Mouse (Mus musculus): ENCODE data around the gene Lipa. TPM values are rescaled to one million over a fixed set of nuclear protein-coding genes. Genes with fewer than 3 reads are reported as not detected.

The Lipa gene
- total and polyA plus RNA-seq, 2 experiments from 2014 or later = 18.9 to 20.3 TPM

GRCm38 (mm10) chr19:34550205-34550533 lies 22.9 kb upstream of the Lipa start:
- no peak; the same call in 1 of the 2 replicates for ATAC-seq
- peak overlapping the region; percentile 25; the same call in 1 of the 2 replicates for H3K9ac ChIP-seq (replicated peaks; ENCODE audit: low read length)
- H3K4me3 ChIP-seq (ENCODE audit: low read length) = peak overlapping the region; percentile 49
- 37% methylated on average over 4 of the region's 4 CpGs for WGBS
- H3K27me3 ChIP-seq (ENCODE audit: insufficient read depth, low read length) = no peaks in the 10 kb centered on the region
- peak overlapping the region; percentile 72 for H3K4me2 ChIP-seq (ENCODE audit: low read depth, low read length)
- no peaks in the 10 kb centered on the region for H3K36me3 ChIP-seq (ENCODE audit: insufficient read depth, low read length)
- peak overlapping the region; percentile 54; the same call in 1 of the 2 replicates for H3K27ac ChIP-seq
- H3K9me3 ChIP-seq (ENCODE audit: low read length) = no peaks in the 10 kb centered on the region
- no peaks in the 10 kb centered on the region for H3K4me1 ChIP-seq (ENCODE audit: insufficient read depth, low read length)
- no peak for DNase-seq (ENCODE audit: low spot score)
- TF ChIP-seq CTCF (IDR thresholded peaks at IDR 0.05; ENCODE audit: low read depth) = no peak

DNA sequence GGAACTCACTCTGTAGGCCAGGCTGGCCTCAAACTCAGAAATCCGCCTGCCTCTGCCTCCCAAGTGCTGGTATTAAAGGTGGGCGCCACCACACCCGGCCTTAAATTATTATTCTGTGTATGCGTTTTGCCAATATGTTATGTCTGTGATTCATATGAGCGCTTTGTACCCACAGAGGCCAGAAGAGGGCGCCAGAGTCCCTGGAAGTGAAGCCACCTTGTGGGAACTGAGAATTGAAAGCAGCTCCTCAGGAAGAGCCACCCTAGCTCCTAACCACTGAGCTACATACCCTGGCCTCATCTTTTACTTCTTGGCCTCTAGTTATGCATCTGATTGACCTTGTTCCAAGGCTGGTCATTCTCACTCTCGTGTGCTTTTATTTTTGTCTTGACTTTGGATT lies 20.7 kb upstream of the Lipa start:
- Histone ChIP-seq H3K27me3 (ENCODE audit: insufficient read depth, low read length) (no peaks in the 10 kb centered on the region), H3K9me3 (ENCODE audit: low read length) (no peaks in the 10 kb centered on the region), H3K9ac (replicated peaks; ENCODE audit: low read length) (no peak overlapping the region), H3K4me3 (ENCODE audit: low read length) (no peak overlapping the region), H3K4me1 (ENCODE audit: insufficient read depth, low read length) (no peaks in the 10 kb centered on the region), H3K27ac (no peak overlapping the region), H3K36me3 (ENCODE audit: insufficient read depth, low read length) (no peaks in the 10 kb centered on the region), H3K4me2 (ENCODE audit: low read depth, low read length) (no peak overlapping the region)
- ATAC-seq = no peak
- TF ChIP-seq CTCF (IDR thresholded peaks at IDR 0.05; ENCODE audit: low read depth) = peak; percentile 80
- 30% methylated on average over 7 of the region's 7 CpGs for WGBS
- peak; percentile 81 for DNase-seq (ENCODE audit: low spot score)

DNA sequence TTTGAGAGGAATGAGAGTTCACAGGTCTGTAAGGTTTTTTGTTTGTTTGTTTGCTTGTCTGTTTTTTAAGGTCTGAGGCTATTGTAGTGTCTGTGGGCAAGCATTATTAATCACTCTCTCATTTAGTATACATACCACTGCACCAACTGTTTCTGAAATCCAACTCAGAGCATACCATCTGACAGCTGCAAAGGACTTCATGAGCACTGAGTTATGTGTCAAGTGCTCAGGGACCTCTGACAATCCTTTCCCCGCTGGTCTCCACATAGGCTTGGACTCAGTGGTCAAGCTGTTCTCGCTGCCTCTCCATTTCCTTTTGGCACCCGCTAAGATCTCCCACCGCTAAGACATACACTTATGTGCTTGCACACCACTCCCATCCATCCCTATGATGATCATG lies 18.9 kb upstream of the Lipa start:
- no peak for ATAC-seq
- no peak for TF ChIP-seq CTCF (IDR thresholded peaks at IDR 0.05; ENCODE audit: low read depth)
- no peak overlapping the region for H3K4me3 ChIP-seq (ENCODE audit: low read length)
- no peaks in the 10 kb centered on the region for H3K27me3 ChIP-seq (ENCODE audit: insufficient read depth, low read length)
- no peak overlapping the region for H3K4me2 ChIP-seq (ENCODE audit: low read depth, low read length)
- H3K36me3 ChIP-seq (ENCODE audit: insufficient read depth, low read length) = no peaks in the 10 kb centered on the region
- H3K27ac ChIP-seq = no peak overlapping the region
- H3K9me3 ChIP-seq (ENCODE audit: low read length) = no peaks in the 10 kb centered on the region
- 83% methylated on average over 4 of the region's 4 CpGs for WGBS
- DNase-seq (ENCODE audit: low spot score) = no peak
- H3K4me1 ChIP-seq (ENCODE audit: insufficient read depth, low read length) = no peaks in the 10 kb centered on the region
- no peak overlapping the region for H3K9ac ChIP-seq (replicated peaks; ENCODE audit: low read length)

- H3K27me3 ChIP-seq (ENCODE audit: insufficient read depth, low read length) = no peaks in the 10 kb centered on the region
- no peak for DNase-seq (ENCODE audit: low spot score)
- TF ChIP-seq CTCF (IDR thresholded peaks at IDR 0.05; ENCODE audit: low read depth) = no peak
- no peak overlapping the region for H3K27ac ChIP-seq
- H3K4me1 ChIP-seq (ENCODE audit: insufficient read depth, low read length) = no peaks in the 10 kb centered on the region
- no peaks in the 10 kb centered on the region for H3K36me3 ChIP-seq (ENCODE audit: insufficient read depth, low read length)
- H3K9ac ChIP-seq (replicated peaks; ENCODE audit: low read length) = no peak overlapping the region
- no peaks in the 10 kb centered on the region for H3K9me3 ChIP-seq (ENCODE audit: low read length)
- H3K4me3 ChIP-seq (ENCODE audit: low read length) = no peak overlapping the region
- no peak for ATAC-seq
- no peak overlapping the region for H3K4me2 ChIP-seq (ENCODE audit: low read depth, low read length)
- 83% methylated on average over 1 of the region's 1 CpGs for WGBS
Observed at GRCm38 (mm10) chr19:34539422-34539821, 12.1 kb upstream of the Lipa start.

- H3K9ac ChIP-seq (replicated peaks; ENCODE audit: low read length) = no peak overlapping the region
- no peak overlapping the region for H3K4me3 ChIP-seq (ENCODE audit: low read length)
- no peaks in the 10 kb centered on the region for H3K27me3 ChIP-seq (ENCODE audit: insufficient read depth, low read length)
- DNase-seq (ENCODE audit: low spot score) = no peak
- no peaks in the 10 kb centered on the region for H3K4me1 ChIP-seq (ENCODE audit: insufficient read depth, low read length)
- H3K36me3 ChIP-seq (ENCODE audit: insufficient read depth, low read length) = no peaks in the 10 kb centered on the region
- whole genome bisulfite sequencing = 93% methylated on average over 4 of the region's 4 CpGs
- no peak for TF ChIP-seq CTCF (IDR thresholded peaks at IDR 0.05; ENCODE audit: low read depth)
- no peaks in the 10 kb centered on the region for H3K9me3 ChIP-seq (ENCODE audit: low read length)
- no peak overlapping the region for H3K27ac ChIP-seq
- H3K4me2 ChIP-seq (ENCODE audit: low read depth, low read length) = no peak overlapping the region
- no peak for ATAC-seq
Observed at GRCm38 (mm10) chr19:34532061-34532751, 4.9 kb upstream of the Lipa start.

- 34% methylated on average over 11 of the region's 11 CpGs for WGBS
- no peaks in the 10 kb centered on the region for H3K9me3 ChIP-seq (ENCODE audit: low read length)
- no peaks in the 10 kb centered on the region; the same call in 1 of the 2 replicates for H3K4me1 ChIP-seq (ENCODE audit: insufficient read depth, low read length)
- peak overlapping the region; percentile 77 for H3K9ac ChIP-seq (replicated peaks; ENCODE audit: low read length)
- peak; percentile 51 for TF ChIP-seq CTCF (IDR thresholded peaks at IDR 0.05; ENCODE audit: low read depth)
- peak; percentile 19 for ATAC-seq
- peak overlapping the region; percentile 86 for H3K27ac ChIP-seq
- peak overlapping the region; percentile 94 for H3K4me2 ChIP-seq (ENCODE audit: low read depth, low read length)
- H3K27me3 ChIP-seq (ENCODE audit: insufficient read depth, low read length) = no peaks in the 10 kb centered on the region
- H3K4me3 ChIP-seq (ENCODE audit: low read length) = peak overlapping the region; percentile 81
- peak; percentile 13 for DNase-seq (ENCODE audit: low spot score)
- H3K36me3 ChIP-seq (ENCODE audit: insufficient read depth, low read length) = no peaks in the 10 kb centered on the region
Observed at GRCm38 (mm10) chr19:34526321-34526923, 852 bp downstream of the Lipa start.

DNA sequence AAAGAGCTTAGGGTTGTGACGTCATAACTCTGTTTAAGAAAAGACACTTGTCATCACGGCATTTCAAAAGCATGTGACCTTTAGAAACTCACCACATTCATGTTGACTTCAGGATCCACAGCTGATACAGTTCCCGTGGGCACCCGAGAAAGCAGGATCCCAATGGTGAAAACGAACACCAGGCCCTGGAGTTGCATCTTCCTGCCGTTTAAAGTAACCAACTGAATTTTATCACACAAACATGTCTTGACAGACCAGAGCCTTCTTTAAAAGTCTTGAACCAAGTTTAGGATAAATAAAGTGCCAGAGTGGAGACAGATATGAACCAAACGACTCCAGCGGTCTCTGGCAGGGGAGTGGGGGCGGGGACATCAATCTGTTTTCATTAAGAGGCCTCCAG lies 2.6 kb downstream of the Lipa start:
- Histone ChIP-seq H3K4me3 (ENCODE audit: low read length) (no peak overlapping the region), H3K4me2 (ENCODE audit: low read depth, low read length) (no peak overlapping the region), H3K4me1 (ENCODE audit: insufficient read depth, low read length) (no peaks in the 10 kb centered on the region; the same call in 1 of the 2 replicates), H3K27me3 (ENCODE audit: insufficient read depth, low read length) (no peaks in the 10 kb centered on the region), H3K9ac (replicated peaks; ENCODE audit: low read length) (no peak overlapping the region), H3K36me3 (ENCODE audit: insufficient read depth, low read length) (no peaks in the 10 kb centered on the region), H3K27ac (no peak overlapping the region), H3K9me3 (ENCODE audit: low read length) (no peaks in the 10 kb centered on the region)
- 71% methylated on average over 9 of the region's 9 CpGs for WGBS
- DNase-seq (ENCODE audit: low spot score) (no peak), ATAC-seq (no peak)
- TF ChIP-seq CTCF (IDR thresholded peaks at IDR 0.05; ENCODE audit: low read depth) = no peak
